Mouse (Mus musculus) ovary, postnatal 14 days (tissue): ENCODE measurements around the gene Flnb.

ENCODE experiments used
- DNase-seq: peaks from one replicate; pipeline ENCODE4 v3.0.0; 2022; ENCODE audit warnings: low spot score

Flnb gene

DNA sequence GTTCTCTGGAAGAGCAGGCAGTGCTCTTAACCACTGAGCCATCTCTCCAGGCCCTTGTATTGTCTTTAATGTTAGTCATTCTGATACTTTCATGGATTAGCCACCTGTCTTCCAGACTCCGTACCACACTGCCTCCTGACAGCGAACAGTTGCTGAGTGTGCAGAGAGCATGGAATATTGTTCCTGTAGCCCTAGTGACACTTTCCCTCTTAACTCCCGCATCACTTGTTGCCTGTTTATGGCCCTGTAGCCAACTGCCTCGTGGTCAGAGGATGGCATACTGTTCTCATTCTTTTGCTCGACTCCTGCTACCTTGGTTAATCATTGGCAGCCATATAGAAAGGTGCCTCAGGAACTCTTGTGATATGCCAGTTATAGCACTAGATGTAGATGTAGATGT is 45.4 kb downstream of the Flnb start:
- DNase-seq: no peak

DNA sequence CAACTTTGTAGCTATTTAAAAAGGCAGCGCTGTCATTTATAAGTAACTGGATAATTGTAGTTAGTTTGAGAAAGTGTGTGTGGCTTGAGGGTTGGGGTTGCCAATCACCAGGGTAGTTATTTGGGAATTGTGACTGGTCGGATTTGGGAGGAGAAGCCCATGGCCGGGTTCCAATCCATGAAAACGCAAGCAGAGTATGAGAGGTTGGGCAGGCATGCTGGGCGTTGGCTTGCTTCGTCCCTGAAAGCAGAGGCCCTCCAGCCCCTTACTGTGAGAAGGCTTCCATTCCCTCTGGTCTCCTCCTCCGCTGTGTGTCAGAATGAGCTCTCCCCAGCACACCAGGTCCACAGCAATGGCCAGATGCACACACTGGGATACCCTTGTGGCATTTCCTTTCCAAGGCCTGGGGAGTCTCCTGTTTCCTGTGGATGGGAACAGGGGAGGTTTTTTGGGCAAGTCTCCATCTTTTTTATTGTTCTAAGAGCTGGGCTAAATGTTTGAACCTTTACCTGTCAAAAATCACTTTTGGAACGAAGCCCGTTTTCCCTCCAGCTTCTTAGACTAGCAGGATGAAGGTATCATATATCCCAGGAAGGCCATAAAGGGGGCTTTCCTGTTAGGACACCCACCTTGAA is 46.2 kb downstream of the Flnb start:
- no peak for DNase-seq

DNA sequence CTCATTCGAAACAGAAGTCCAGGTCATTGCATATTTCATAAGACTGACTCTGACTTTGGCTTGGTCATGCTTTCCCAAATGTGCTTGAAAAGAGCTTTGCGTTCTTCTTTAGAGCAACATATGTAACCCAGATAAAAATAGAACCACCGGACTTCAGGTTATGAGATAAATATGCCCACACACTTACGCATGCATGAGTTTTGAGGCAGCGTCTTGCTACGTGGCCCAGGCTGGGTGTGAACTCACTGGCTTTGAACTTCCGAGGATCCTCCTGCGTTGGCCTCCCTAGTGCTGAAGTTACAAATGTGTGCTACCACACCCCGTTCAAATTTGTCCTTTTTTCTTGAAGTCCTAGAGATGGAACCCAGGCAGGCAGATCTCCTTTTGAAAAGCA is 46.7 kb downstream of the Flnb start:
- no peak for DNase-seq

DNA sequence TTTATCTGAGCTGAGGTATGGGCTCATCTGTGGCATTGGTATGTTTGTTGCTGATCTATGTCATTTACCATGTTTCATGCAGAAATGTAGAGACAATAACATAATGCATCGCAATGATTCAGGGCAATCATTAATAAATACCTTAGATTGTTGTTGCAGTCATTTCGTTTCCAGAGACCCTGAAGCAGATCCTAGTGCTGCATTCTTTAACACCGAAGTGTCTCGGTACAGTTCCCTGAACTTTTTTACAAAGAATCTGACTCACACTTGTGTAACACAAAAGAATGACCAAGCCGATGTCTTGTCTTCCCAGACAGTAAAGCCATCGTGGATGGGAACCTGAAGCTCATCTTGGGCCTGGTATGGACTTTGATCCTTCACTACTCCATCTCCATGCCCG is 49.5 kb downstream of the Flnb start:
- no peak for DNase-seq

DNA sequence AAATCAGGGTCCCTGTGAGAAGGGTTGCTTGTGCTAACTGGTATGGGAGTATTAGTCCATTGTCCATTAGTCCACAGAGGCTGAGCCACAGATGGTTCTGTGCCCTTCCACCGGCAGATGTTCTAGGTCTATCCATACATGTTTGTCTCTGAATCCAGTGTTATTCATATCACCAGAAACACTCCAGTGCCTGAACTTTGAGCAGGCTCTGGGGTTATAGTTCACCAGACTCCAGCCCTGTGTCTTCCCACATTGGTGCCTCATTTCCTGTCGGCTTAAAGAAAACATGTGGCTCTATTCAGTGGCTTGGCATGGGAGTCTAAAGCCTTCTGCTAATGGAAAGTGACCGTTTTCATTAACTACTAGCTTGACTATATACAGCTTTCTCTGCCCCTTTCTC is 50.1 kb downstream of the Flnb start:
- DNase-seq: no peak

DNA sequence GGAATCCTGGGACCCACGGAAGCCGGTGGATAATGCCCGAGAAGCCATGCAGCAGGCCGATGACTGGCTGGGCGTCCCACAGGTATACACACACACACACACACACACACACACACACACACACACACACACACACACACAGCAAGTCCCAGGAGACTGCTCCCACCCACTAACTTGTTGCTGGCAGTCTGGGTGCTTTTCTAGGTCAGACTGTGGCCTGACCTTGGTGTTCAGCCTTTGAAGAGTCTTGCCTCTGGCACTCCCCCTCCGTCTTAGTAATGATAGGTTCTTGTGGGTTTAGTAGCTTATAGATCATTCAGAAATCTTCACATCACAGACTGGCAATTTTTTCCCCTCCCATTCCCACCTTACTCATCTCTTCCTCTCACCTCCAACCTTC is 52.0 kb downstream of the Flnb start:
- DNase-seq: no peak

DNA sequence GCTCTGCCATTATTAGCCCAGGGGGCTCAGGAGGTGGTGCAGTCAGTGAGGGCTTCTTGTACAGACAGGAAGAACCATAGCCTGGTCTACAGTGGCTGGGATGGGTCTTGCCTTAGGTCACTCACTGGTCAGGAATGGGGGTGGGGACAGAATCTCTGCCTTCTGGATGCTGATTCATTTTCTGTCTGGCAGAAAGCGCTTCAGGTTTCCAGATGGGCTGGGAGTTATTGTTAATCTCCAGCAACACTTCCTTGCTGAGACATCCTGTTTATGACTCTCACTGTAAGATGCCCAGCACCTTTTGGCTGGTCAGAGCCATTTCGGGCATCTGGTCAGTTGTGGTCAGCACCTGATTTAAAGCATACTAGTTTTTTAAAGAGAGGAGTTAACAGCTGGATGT is 55.8 kb downstream of the Flnb start:
- no peak for DNase-seq

DNA sequence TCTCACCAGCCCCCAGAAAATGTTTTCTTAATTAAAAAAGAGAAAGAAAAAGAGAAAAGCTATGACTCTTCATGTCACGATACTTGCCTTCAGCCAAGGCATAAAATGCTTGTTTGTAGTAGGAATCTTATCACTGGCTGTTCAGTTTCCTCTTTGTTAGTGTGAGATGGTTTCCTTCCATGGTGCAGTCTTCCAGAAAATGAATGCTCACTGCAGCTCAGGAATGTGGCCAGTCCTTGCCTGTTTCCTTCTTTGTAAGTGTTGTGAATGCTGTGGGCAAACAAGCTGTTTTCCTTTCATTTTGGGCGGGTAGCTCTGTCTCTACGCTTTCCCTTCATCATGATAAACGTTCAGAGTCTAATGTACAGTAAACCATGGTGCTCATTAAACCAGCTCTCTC is 56.7 kb downstream of the Flnb start:
- DNase-seq: no peak

DNA sequence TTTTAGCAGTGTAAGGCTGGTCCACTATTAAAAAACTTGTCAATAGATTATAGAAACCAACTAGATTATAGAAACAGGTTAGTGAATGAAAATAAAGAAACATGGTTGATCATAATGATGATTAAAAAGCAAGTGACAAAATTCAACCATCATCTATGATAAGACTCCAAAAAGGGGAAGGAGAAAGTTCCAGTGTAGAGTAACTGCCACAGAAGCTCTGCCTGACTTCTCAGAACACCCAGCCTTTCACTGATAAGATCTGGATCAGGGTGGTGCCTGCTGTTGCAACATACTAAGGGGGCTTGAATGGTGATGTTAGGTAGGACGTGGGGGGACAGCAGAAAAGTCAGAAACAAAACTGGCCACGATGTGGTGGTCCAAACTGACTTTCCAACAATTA is 60.2 kb downstream of the Flnb start:
- no peak for DNase-seq

DNA sequence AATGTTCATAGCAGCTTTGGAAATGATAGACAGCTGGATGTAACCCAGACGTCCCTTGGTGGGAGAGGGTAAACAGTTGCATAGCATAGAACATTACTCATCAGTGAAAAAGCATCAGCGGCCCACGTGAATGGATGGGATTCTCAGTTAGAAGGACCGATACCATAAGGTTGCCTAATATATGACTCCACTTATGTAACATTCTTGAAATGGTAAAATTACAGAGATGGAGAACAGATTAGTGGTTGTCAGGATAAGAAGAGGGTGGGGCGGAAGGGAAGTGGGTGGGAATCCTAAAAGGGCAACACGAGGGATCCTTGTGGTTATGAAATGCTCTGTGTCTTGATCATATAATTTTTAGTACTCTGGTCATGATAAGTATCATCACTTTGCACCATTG is 62.6 kb downstream of the Flnb start:
- no peak for DNase-seq

DNA sequence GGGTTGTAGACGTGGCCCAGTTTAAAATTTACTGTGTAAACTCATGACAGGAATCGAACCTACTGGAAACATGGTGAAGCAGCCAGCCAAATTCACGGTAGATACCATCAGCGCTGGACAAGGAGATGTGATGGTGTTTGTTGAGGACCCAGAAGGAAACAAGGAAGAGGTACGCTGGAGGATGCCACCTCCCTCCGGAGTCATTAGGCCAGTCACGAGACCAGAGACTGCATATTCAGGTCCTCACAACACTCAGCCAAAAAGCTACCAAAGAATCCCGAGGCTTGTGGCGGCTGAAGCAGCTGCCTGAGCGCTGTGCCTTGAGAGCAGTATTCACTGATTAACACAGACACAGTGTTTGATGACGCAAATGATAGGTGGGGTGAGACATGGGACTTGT is 63.8 kb downstream of the Flnb start:
- no peak for DNase-seq

DNA sequence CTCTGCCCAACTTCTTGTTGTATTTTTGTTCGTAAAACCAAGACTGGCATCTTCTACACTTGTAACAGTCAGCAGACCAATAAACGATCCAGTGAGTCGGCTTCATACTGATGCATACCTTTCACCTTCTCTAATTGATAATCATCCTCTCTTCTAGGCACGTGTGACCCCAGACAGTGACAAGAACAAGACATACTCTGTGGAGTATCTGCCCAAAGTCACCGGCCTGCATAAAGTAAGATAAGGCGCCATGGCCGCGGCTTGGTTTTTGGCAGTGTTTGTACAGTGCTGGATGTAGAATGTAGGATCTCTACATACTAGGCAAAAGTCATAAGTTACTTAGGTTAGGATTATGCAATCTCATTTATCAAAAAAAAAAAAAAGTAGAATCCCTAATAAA is 64.3 kb downstream of the Flnb start:
- DNase-seq: no peak

DNA sequence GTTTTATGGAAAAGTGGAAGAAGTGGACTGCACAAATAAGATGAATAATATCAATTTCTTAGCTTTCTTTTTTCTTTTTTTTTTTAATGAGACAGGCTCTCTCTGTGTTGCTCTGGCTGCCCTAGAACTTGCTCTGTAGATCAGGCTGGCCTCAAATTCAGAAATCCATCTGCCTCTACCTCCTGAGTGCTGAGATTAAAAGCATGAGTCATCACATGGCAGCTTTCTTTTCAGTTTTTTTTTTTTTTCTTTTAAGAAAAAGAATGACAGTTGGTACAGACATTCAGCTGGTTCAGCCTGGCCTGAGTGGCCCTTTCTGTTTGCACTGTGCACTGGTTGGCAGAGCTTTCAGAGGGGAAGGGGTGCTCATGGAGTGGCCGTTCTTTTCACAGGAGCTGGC is 66.4 kb downstream of the Flnb start:
- no peak for DNase-seq

DNA sequence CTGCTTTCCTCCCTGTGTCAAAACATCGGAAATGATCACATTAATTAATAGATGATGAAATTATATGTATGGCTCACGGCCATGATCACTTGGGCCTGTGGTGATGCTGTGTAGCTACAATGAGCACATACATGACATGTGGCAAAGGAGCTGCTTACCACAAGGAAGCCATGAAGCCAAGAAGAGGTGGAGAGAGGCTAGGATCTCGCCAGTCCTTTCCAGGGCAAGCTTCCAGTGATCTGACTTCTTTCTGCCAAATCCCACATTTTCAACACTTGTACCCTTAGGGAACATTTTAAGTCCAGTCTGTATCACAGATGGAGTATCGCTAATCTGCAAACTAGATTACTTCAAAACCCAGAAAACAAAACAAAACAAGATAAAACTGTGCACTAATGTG is 67.1 kb downstream of the Flnb start:
- no peak for DNase-seq

DNA sequence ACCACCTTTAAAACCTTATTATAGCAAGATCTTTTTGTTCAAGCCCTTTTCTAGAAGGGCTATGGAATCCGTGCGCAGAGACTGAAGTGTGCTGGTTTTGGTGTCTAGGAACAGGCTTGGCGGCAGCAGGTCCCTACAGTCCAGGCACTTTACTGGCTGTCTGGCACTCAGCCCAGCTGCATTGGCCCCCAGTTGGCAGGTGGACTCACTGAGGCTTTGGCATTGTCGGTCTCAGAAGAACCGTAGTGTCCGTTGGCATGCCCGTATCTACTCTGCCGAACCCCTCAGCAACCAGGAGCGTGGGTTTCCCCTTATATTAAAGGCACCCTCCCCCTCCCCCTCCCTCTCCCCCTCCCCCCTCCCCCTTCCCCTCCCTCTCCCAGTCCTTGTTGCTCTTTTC is 67.8 kb downstream of the Flnb start:
- DNase-seq: no peak

DNA sequence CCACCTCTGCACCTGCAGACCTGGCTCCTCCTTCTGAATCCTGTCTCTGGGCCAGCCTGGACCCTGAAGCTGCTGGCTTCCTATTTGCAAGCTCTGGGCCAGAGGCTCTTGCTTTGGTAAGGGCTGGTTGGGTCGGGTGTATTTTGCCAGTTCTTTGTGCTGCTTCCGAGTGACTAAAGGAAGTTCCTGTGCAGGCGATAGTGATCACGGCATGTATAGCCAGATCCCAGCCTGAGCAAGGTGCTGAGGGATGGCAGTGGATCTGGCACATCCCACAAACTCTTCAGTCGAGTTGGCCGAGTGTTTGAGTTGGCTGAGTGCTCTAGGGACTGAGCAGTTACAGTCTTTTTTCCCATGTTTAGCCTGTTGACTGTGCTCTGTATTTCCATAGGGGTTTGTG is 68.3 kb downstream of the Flnb start:
- no peak for DNase-seq

DNA sequence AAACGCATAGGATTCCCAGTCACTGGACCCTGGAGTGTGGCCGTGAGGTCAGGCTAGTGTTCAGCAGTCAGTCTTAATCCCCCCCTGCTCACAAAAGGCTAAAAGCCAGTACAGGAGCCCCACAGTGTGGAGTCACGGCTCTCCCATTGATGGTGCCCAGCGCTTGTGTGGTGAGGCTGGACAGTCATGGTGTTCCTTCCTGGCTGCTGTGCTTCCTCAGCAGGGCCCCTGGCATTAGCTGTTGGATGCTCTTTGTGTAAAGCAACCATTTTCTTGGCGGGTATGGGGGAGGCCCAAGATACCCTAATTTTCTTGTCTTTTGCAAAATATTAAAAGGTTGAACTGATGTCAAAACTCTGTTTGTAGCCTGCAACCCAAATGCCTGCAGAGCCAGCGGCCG is 69.4 kb downstream of the Flnb start:
- DNase-seq: no peak

DNA sequence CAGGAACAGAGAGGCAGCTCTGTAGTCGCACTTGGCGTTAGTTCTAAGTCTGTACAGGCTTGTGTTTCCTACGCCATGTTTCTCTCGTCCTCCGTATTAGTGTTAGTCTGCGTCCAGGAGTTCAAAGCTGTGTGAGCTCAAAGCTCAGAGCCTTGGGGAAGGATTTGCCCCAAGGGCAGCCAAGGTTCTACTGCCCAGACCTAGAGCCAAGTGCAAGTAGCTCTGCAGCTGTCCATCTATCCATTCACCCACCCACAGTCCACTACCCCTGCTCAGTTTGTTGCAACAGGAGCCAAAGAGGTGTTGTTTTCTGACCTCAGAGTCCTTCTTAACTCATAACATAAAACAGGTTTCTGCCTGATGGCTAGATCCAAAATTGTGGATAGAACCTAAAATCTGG is 70.5 kb downstream of the Flnb start:
- no peak for DNase-seq

DNA sequence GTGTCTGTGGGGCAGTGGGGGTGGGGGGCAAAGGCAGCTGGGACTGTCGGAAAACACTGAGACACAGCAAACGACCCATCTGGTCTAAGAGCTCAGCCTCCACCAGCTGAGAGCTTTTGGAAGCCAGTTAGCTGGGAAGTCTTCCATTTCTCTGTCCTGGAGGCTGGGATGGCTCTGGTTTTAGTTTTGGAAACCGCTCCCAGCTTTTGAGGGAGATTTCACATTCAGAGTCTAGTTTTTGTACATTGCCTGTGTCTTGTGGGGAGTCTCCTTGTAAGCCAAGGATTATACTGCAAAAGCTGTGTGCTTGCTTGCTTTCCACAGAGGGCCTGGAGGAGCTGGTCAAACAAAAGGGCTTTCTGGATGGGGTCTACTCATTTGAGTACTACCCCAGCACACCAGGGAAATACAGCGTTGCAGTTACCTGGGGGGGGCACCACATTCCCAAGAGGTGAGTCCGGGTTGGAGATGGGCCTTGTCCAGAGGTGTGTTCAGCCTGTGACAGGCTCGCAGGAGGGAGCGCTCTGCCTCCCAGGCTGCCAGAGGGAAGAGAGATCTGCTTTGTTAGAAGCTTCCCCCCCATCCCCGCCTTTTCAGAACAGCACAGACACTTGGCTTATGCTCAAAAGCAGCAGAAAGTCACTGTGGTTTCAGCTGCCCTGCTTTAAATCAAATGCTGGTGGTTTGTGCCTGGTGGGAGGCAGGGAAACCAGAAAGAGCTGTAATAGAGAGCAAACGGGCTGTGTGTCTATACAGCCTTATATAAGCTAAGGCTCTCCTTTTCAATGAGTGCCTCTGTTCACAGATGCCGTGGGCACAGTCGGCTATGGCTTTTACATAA is 71.3 kb downstream of the Flnb start:
- DNase-seq: no peak

DNA sequence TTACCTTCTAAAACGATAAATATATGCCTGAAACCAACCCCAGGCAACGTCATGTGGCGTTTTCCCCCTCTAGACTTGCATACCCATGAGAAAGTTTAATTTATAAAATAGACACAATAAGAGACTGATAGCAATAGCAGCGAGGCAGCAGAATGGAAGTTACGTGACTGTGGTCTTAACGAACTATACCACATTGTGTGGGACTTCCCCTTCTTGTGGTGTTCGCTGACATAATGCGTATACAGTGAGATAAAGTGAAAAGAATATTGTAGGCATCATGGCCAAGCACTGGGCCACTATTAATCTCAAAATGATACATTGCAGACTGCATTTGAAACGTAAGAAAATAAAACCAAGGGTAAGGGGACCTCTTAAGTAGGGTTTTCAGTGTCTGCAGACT is 72.1 kb downstream of the Flnb start:
- DNase-seq: no peak

DNA sequence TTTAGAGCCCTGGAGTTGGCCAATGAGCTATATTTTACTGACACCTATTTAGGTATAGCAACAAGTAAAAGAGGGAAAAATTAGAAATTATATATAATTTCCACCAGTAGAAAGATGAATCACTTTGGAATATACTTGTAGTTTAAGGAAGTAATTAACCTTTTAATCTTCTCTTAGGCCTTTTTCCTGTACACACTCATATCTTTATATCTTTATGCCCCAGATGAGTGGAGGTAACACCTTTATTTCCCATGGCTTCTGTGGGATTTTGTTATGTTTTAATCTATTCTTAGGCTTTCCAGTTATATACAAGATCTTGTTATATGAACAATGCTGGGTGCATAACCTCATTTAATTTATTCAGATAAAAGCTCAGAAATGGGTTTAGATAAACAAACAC is 73.6 kb downstream of the Flnb start:
- no peak for DNase-seq

DNA sequence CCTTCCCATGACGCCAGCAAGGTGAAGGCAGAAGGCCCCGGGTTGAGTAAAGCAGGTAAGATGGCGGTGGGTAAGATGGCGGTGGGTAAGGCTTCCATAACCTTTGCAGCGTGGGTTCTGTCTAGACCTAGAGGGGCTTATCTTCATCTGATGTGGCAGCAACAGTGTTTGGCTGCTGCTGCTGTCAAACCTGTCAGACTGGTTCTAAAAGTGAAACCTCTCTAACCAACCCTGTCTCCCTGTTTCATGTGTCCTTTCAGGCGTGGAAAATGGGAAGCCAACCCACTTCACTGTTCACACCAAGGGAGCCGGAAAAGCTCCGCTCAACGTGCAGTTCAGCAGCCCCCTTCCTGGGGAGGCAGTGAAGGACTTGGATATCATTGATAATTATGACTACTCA is 78.4 kb downstream of the Flnb start:
- no peak for DNase-seq

DNA sequence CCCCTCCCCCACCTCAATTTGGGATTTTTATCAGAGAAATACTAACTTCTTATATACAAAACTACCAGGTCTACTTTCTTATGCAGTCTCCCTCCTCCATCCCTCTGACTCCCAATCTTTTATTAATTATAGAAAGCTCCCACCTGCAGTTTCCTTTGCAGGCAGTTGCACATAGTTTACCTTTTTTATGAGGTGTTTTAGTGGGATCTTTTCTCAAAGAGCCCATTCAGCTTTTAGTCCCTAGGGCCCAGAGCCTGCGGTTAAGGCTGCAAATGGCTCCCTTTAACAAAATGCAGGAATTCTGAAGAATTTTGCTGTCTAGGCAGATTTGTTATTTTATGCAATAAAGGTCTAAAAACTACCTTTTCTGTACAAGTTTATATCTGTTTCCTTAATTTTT is 78.9 kb downstream of the Flnb start:
- DNase-seq: no peak

DNA sequence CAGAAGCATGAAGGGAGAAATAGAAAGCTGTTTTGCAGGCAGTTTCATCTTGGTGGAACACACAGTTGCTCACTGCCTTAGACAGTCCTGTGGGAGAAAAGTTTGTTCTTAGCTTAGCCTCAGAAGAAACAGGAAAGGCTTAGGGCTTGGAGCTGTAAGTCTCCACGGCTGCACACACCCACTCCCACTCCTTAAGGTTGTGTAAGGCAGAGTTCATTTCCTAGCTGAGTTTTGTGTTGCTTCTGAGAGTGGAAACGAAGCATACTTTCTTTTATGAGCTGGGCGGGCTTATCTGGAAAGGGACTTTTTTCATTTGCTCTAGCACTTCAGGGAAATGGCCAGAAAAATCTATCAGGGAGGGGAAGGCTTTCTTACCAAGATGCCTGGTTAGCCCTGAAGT is 82.2 kb downstream of the Flnb start:
- no peak for DNase-seq
